Mouse (Mus musculus) midbrain, postnatal 0 days (tissue): ENCODE measurements around the gene Msh4. TPM values are rescaled to one million over a fixed set of nuclear protein-coding genes. Genes with fewer than 3 reads are reported as not detected.
A peak's percentile ranks its signal among the peaks of the same experiment; 100 is the strongest.

Experiments
- ATAC-seq: fragments of 200-750 bp; cut with Nextera tagmentation; 2 replicates; pipeline ENCODE4 v1.8.0; 2017; ENCODE audit warnings: moderate number of reproducible peaks, mild to moderate bottlenecking, moderate TSS enrichment, moderate library complexity; ENCODE audit not compliant: low FRiP score
- DNase-seq: peaks from one replicate; pipeline ENCODE4 v3.0.0-alpha.2; 2015; ENCODE audit warnings: low spot score
- H3K27ac ChIP-seq: fragments of 300-500 bp; sonication (generic); 2 replicates; pipeline ENCODE4 v1.5.1; 2014; ENCODE audit warnings: low read depth, mild to moderate bottlenecking, low read length, mixed read lengths
- H3K27me3 ChIP-seq: fragments of 300-500 bp; sonication (generic); 2 replicates; pipeline ENCODE4 v1.6.1; 2014; ENCODE audit warnings: low read length, control low read depth, mixed read lengths; ENCODE audit not compliant: insufficient read depth
- H3K36me3 ChIP-seq: fragments of 300-500 bp; sonication (generic); 2 replicates; pipeline ENCODE4 v1.6.1; 2014; ENCODE audit warnings: low read length, control low read depth, mixed read lengths; ENCODE audit not compliant: insufficient read depth
- H3K4me1 ChIP-seq: fragments of 300-500 bp; sonication (generic); 2 replicates; pipeline ENCODE4 v1.6.1; 2014; ENCODE audit warnings: mild to moderate bottlenecking, control low read depth, antibody characterized with exemption, low read length, mixed read lengths; ENCODE audit not compliant: insufficient read depth
- H3K4me2 ChIP-seq: fragments of 300-500 bp; sonication (generic); 2 replicates; pipeline ENCODE4 v1.6.1; 2014; ENCODE audit warnings: low read depth, mild to moderate bottlenecking, low read length, mixed read lengths; ENCODE audit not compliant: poor library complexity, severe bottlenecking
- H3K4me3 ChIP-seq: fragments of 300-500 bp; sonication (generic); 2 replicates; pipeline ENCODE4 v1.5.1; 2014; ENCODE audit warnings: low read depth, mild to moderate bottlenecking, low read length, moderate library complexity
- H3K9ac ChIP-seq: fragments of 300-500 bp; sonication (generic); replicated peaks from 2 replicates; pipeline ENCODE4 v1.6.1; 2014; ENCODE audit warnings: mild to moderate bottlenecking, low read length, moderate library complexity, mixed read lengths; ENCODE audit not compliant: poor library complexity, severe bottlenecking
- H3K9me3 ChIP-seq: fragments of 300-500 bp; sonication (generic); 2 replicates; pipeline ENCODE4 v1.6.1; 2016; ENCODE audit warnings: low read length, control low read depth
- CTCF ChIP-seq: IDR thresholded peaks from 2 replicates; pipeline ENCODE4 v1.5.1; 2016; ENCODE audit warnings: antibody characterized with exemption, mild to moderate bottlenecking
- WGBS: fragments of 180-500 bp; shearing (Covaris S2); extraction: QIAGEN DNeasy Blood & Tissue Kit; methylation state at CpG from one replicate; pipeline ENCODE4 v1.1.7; 2014; 5-methylcytosine and 5-hydroxymethylcytosine counted together
- polyA plus RNA-seq: library from polyadenylated mRNA; unstranded; fragments of >200 nt; fragmentation: Nextera tagmentation; extraction: Ambion mirVana; gene quantifications from 2 replicates; pipeline ENCODE4 v1.2.1, GENCODE M21; 2015
- total RNA-seq: library from RNA; depleted of rRNA; stranded (reverse); fragments of >200 nt; gene quantifications from 2 replicates; pipeline ENCODE4 v1.2.3, GENCODE M21; 2014

Msh4 gene
- total and polyA plus RNA-seq, 2 experiments from 2014 or later = 0.25 to 0.33 TPM

DNA sequence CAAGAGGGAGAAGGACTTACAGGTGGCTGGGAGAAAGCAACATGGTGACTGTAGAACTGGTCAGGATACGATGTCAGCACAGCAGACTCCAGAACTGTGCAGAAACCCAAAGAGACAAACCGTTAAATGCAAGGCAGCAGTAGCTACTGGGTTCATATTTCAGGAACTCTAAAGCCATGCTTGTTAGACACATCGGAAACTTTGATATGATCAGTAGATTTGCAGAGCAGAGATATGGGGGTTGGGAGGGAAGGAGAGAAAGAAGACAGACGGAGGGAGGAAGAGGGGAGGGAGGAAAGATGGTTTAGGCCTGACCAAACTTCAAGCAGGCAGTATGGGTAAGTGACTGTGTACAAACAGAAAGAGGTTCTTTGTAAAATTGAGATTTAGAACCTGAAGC lies 68.3 kb downstream of the Msh4 start:
- no peak overlapping the region for H3K4me2 ChIP-seq
- no peaks in the 10 kb centered on the region for H3K4me1 ChIP-seq
- H3K36me3 ChIP-seq = no peaks in the 10 kb centered on the region
- no peak overlapping the region for H3K27ac ChIP-seq
- TF ChIP-seq CTCF = no peak
- 72% methylated on average over 4 of the region's 4 CpGs for WGBS
- H3K9me3 ChIP-seq = no peaks in the 10 kb centered on the region
- ATAC-seq (no peak), DNase-seq (no peak)
- H3K4me3 ChIP-seq = no peak overlapping the region
- H3K27me3 ChIP-seq = no peaks in the 10 kb centered on the region
- no peak overlapping the region for H3K9ac ChIP-seq

DNA sequence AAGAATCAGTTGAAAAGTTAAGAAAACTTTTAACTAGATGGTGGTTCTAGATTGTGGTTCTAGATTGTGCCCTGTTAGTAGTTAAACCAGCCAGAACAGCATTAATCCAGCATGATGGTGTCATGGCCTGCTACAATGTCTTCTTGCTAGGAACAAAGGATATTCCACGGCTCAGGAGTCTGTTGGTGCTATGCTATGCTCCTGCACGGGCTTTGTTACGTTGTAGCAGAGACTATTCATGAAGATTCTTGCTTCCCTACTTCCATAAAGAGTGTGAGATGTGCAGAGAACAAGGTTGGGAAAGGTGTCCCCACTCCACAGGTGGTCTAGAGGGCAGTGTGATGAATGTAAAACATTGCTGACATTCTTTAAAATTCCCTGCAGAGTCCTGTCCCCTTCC lies 69.6 kb downstream of the Msh4 start:
- WGBS = 86% methylated on average over 3 of the region's 3 CpGs
- TF ChIP-seq CTCF = no peak
- H3K36me3 ChIP-seq = no peaks in the 10 kb centered on the region

DNA sequence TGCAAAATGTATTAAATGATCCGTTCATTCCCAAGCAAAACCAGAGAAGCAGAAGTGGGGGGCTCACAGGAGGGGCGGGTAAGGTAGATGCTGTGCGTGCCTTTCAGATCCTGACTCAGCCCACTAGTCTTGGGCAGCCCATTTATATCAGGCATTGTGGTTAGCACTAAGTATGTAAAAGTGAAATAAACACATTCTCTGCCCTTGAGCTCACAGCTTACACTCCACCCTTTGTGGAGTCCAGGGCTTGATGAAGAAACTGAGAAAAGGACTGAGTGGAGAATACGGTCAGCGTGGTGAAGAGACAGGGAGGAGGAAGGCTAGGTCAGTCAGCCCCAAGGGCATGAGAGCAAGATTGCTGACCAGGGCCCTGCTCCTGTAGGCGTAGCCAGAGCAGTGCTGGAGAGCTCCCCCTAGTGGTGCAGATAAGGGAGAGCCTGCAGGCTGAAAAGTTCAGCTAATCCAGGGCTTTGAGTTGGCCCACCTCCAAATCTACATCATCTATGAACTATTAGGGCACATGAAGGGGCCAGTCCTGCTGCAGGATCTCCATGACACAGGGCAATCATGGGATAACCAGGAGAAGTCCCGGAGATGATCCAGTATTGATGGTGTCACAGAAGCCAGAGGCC lies 70.4 kb downstream of the Msh4 start:
- H3K9me3 ChIP-seq = no peaks in the 10 kb centered on the region
- no peak for ATAC-seq

More for the DNA sequence above, 69.6 kb downstream of the Msh4 start:
- Histone ChIP-seq H3K27me3 (no peaks in the 10 kb centered on the region), H3K27ac (no peak overlapping the region), H3K9me3 (no peaks in the 10 kb centered on the region), H3K4me1 (no peaks in the 10 kb centered on the region), H3K9ac (no peak overlapping the region), H3K4me3 (no peak overlapping the region), H3K4me2 (no peak overlapping the region)
- ATAC-seq (no peak), DNase-seq (no peak)

DNA sequence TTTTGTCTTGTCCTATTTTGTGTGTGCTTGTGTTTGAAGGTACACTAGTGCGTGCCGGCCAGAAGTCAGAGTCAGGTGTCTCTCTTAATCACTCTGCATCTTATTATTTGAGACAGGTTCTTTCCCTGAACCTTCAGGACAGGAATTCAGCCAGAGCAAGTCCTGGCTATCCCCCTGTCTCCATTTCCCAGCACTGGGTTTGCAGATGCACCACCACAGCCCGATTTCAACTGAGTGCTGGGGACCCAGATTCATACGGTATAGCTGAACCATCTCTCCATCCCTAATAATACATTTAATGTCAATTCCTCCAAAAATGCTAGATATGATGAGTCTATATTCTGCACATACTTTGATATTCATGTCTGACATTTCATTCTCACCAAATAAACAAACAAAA lies 71.9 kb downstream of the Msh4 start:
- no peaks in the 10 kb centered on the region for H3K36me3 ChIP-seq
- H3K4me1 ChIP-seq = no peaks in the 10 kb centered on the region
- no peak for TF ChIP-seq CTCF
- no peak for ATAC-seq
- H3K9me3 ChIP-seq = no peaks in the 10 kb centered on the region
- H3K27me3 ChIP-seq = no peaks in the 10 kb centered on the region
- 85% methylated on average over 4 of the region's 4 CpGs for WGBS
- no peak for DNase-seq
- no peak overlapping the region for H3K27ac ChIP-seq
- H3K4me3 ChIP-seq = no peak overlapping the region
- H3K9ac ChIP-seq = no peak overlapping the region
- H3K4me2 ChIP-seq = no peak overlapping the region

More for the DNA sequence above, 70.4 kb downstream of the Msh4 start:
- WGBS = 70% methylated on average over 7 of the region's 7 CpGs
- no peaks in the 10 kb centered on the region for H3K27me3 ChIP-seq
- DNase-seq = peak; percentile 53
- H3K9ac ChIP-seq = no peak overlapping the region
- no peaks in the 10 kb centered on the region for H3K36me3 ChIP-seq
- no peak overlapping the region for H3K4me3 ChIP-seq
- no peaks in the 10 kb centered on the region for H3K4me1 ChIP-seq
- peak; percentile 68 for TF ChIP-seq CTCF
- H3K4me2 ChIP-seq = no peak overlapping the region
- H3K27ac ChIP-seq = no peak overlapping the region

DNA sequence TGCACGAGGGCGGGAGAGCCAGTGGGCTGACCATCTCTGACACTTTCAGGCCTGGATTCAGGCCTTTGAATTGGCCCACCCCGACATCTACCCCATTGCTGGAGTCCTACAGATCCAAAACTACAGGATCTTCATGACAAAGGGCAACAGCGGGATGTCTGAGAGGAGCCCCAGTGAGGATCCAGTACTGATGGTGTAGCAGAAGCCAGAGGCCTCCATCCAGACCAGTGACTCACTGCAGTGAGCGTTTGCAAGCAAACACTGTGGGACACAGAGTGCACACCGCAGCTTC lies 73.3 kb downstream of the Msh4 start:
- DNase-seq (no peak), ATAC-seq (no peak)
- WGBS = 49% methylated on average over 6 of the region's 6 CpGs
- Histone ChIP-seq H3K9me3 (no peaks in the 10 kb centered on the region), H3K36me3 (no peaks in the 10 kb centered on the region), H3K27me3 (no peaks in the 10 kb centered on the region), H3K4me1 (no peaks in the 10 kb centered on the region), H3K9ac (no peak overlapping the region), H3K27ac (no peak overlapping the region), H3K4me2 (no peak overlapping the region), H3K4me3 (no peak overlapping the region)
- TF ChIP-seq CTCF = no peak

DNA sequence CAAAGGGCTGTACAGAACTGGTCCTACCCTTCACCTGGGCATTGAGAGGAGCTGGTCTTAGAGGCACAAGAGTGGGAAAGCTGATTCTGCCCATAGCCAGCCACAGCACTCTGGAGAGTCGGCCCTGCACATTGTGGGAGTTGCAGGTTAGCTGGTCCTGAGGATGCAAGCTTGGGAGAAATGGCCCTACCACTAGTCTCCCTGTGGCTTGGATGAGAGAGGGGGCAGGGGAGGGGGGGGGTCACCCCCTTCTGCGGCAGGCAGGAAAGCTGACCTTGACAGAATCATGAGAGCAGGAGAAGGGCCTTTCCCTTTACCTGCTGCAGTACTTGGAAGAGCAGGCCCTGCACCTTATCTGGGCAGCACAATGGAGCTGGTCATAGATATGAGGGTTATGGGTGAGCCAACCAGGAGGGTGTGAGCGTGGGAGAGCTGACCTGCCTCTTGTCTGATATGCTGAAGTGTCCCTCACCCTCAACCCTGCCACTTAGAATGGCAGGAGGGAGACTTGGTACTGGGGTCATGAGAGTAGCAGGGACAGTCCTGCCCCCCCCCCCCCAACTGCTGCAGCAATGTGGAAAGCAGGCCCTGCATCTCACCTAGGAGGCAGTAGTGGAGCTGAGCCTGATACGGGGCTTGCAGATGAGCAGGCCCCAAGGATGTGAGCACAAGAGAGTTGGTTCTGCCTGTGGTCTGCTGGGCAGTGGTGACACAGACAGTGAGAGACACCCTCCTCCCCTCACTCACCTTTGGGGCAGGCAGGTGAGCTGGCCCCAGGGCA lies 73.9 kb downstream of the Msh4 start:
- no peak for TF ChIP-seq CTCF
- Histone ChIP-seq H3K4me1 (no peaks in the 10 kb centered on the region), H3K27me3 (no peaks in the 10 kb centered on the region), H3K9me3 (no peaks in the 10 kb centered on the region), H3K4me3 (no peak overlapping the region), H3K27ac (no peak overlapping the region), H3K4me2 (no peak overlapping the region), H3K9ac (no peak overlapping the region), H3K36me3 (no peaks in the 10 kb centered on the region)
- ATAC-seq (no peak), DNase-seq (no peak)
- 86% methylated on average over 4 of the region's 4 CpGs for WGBS
